Mouse (Mus musculus): ENCODE data around the gene Gm37240. TPM values are rescaled to one million over a fixed set of nuclear protein-coding genes. Genes with fewer than 3 reads are reported as not detected.

Gene Gm37240
- polyA plus RNA-seq, 1 experiment from 2014 or later, result 0.21 TPM

- no peaks in the 10 kb centered on the region; the same call in 1 of the 2 replicates for H3K36me3 ChIP-seq
- H3K27me3 ChIP-seq, result no peaks in the 10 kb centered on the region
- H3K27ac ChIP-seq, result no peak overlapping the region
- no peak overlapping the region for H3K4me2 ChIP-seq
- ATAC-seq (ENCODE audit: low read depth), result no peak
- no peak overlapping the region for H3K4me3 ChIP-seq (replicated peaks)
- no peaks in the 10 kb centered on the region for H3K9me3 ChIP-seq (replicated peaks)
- no peak for DNase-seq
- no peak overlapping the region for H3K9ac ChIP-seq
- WGBS (ENCODE audit: insufficient replicate concordance), result 82% methylated on average over 8 of the region's 8 CpGs
- H3K4me1 ChIP-seq (replicated peaks), result no peaks in the 10 kb centered on the region
Measured at GRCm38 (mm10) chr3:84985121-84985625, 902.1 kb downstream of the Gm37240 start.

GRCm38 (mm10) chr3:84982688-84983087, 904.6 kb downstream of the Gm37240 start:
- no peaks in the 10 kb centered on the region for H3K4me1 ChIP-seq (replicated peaks)
- H3K27me3 ChIP-seq, result no peaks in the 10 kb centered on the region
- no peak for ATAC-seq (ENCODE audit: low read depth)
- no peaks in the 10 kb centered on the region for H3K9me3 ChIP-seq (replicated peaks)
- H3K4me2 ChIP-seq, result no peak overlapping the region
- WGBS (ENCODE audit: insufficient replicate concordance), result 64% methylated on average over 4 of the region's 4 CpGs
- DNase-seq, result no peak
- H3K4me3 ChIP-seq (replicated peaks), result no peak overlapping the region
- H3K36me3 ChIP-seq, result no peaks in the 10 kb centered on the region; the same call in 1 of the 2 replicates
- H3K27ac ChIP-seq, result no peak overlapping the region
- no peak overlapping the region for H3K9ac ChIP-seq

- Histone ChIP-seq H3K9me3 (replicated peaks) (no peaks in the 10 kb centered on the region), H3K4me2 (no peak overlapping the region), H3K36me3 (peaks cover 15% of the 10 kb centered on the region), H3K4me3 (replicated peaks) (no peak overlapping the region), H3K4me1 (replicated peaks) (no peaks in the 10 kb centered on the region), H3K27ac (no peak overlapping the region), H3K27me3 (no peaks in the 10 kb centered on the region), H3K9ac (no peak overlapping the region)
- 85% methylated on average over 2 of the region's 2 CpGs for WGBS (ENCODE audit: insufficient replicate concordance)
- ATAC-seq (ENCODE audit: low read depth), result no peak
- DNase-seq, result no peak
Measured at GRCm38 (mm10) chr3:84980158-84980557, 907.2 kb downstream of the Gm37240 start.

GRCm38 (mm10) chr3:84978676-84979075, 908.6 kb downstream of the Gm37240 start:
- Histone ChIP-seq H3K27ac (no peak overlapping the region), H3K36me3 (peaks cover 22% of the 10 kb centered on the region), H3K9me3 (replicated peaks) (no peaks in the 10 kb centered on the region), H3K4me3 (replicated peaks) (no peak overlapping the region), H3K4me2 (no peak overlapping the region), H3K27me3 (no peaks in the 10 kb centered on the region), H3K4me1 (replicated peaks) (no peaks in the 10 kb centered on the region), H3K9ac (no peak overlapping the region)
- ATAC-seq (ENCODE audit: low read depth) (no peak), DNase-seq (no peak)
- 89% methylated on average over 11 of the region's 11 CpGs for WGBS (ENCODE audit: insufficient replicate concordance)

- H3K4me2 ChIP-seq, result no peak overlapping the region
- H3K27ac ChIP-seq, result no peak overlapping the region
- no peaks in the 10 kb centered on the region for H3K4me1 ChIP-seq (replicated peaks)
- H3K9me3 ChIP-seq (replicated peaks), result no peaks in the 10 kb centered on the region
- H3K9ac ChIP-seq, result no peak overlapping the region
- WGBS (ENCODE audit: insufficient replicate concordance), result 88% methylated on average over 9 of the region's 9 CpGs
- H3K27me3 ChIP-seq, result no peaks in the 10 kb centered on the region
- no peak for DNase-seq
- no peak overlapping the region for H3K4me3 ChIP-seq (replicated peaks)
- peaks cover 45% of the 10 kb centered on the region for H3K36me3 ChIP-seq
- no peak for ATAC-seq (ENCODE audit: low read depth)
Measured at GRCm38 (mm10) chr3:84974193-84974592, 913.1 kb downstream of the Gm37240 start.

GRCm38 (mm10) chr3:84972881-84973280, 914.4 kb downstream of the Gm37240 start:
- H3K27ac ChIP-seq, result no peak overlapping the region
- H3K9ac ChIP-seq, result no peak overlapping the region
- peaks cover 51% of the 10 kb centered on the region for H3K36me3 ChIP-seq
- no peaks in the 10 kb centered on the region for H3K27me3 ChIP-seq
- no peaks in the 10 kb centered on the region for H3K9me3 ChIP-seq (replicated peaks)
- no peak for DNase-seq
- no peaks in the 10 kb centered on the region for H3K4me1 ChIP-seq (replicated peaks)
- WGBS (ENCODE audit: insufficient replicate concordance), result 82% methylated on average over 2 of the region's 2 CpGs
- no peak overlapping the region for H3K4me2 ChIP-seq
- no peak overlapping the region for H3K4me3 ChIP-seq (replicated peaks)
- ATAC-seq (ENCODE audit: low read depth), result no peak

- WGBS (ENCODE audit: insufficient replicate concordance), result 72% methylated on average over 5 of the region's 5 CpGs
- Histone ChIP-seq H3K9me3 (replicated peaks) (no peaks in the 10 kb centered on the region), H3K4me1 (replicated peaks) (no peaks in the 10 kb centered on the region), H3K4me2 (no peak overlapping the region), H3K36me3 (peaks cover 51% of the 10 kb centered on the region), H3K9ac (no peak overlapping the region), H3K27ac (no peak overlapping the region), H3K4me3 (replicated peaks) (no peak overlapping the region), H3K27me3 (no peaks in the 10 kb centered on the region)
- DNase-seq (no peak), ATAC-seq (ENCODE audit: low read depth) (no peak)
Measured at GRCm38 (mm10) chr3:84971561-84971960, 915.8 kb downstream of the Gm37240 start.

GRCm38 (mm10) chr3:84967364-84967763, 920.0 kb downstream of the Gm37240 start:
- H3K27me3 ChIP-seq, result no peaks in the 10 kb centered on the region
- no peaks in the 10 kb centered on the region for H3K4me1 ChIP-seq (replicated peaks)
- H3K4me2 ChIP-seq, result no peak overlapping the region
- H3K9me3 ChIP-seq (replicated peaks), result no peaks in the 10 kb centered on the region
- DNase-seq, result no peak
- peaks cover 32% of the 10 kb centered on the region for H3K36me3 ChIP-seq
- WGBS (ENCODE audit: insufficient replicate concordance), result 89% methylated on average over 4 of the region's 4 CpGs
- no peak overlapping the region for H3K9ac ChIP-seq
- no peak for ATAC-seq (ENCODE audit: low read depth)
- no peak overlapping the region for H3K4me3 ChIP-seq (replicated peaks)
- H3K27ac ChIP-seq, result no peak overlapping the region

- no peaks in the 10 kb centered on the region for H3K4me1 ChIP-seq (replicated peaks)
- H3K27me3 ChIP-seq, result no peaks in the 10 kb centered on the region
- no peak overlapping the region for H3K4me3 ChIP-seq (replicated peaks)
- H3K9me3 ChIP-seq (replicated peaks), result no peaks in the 10 kb centered on the region
- no peak overlapping the region for H3K4me2 ChIP-seq
- DNase-seq (no peak), ATAC-seq (ENCODE audit: low read depth) (no peak)
- H3K27ac ChIP-seq, result no peak overlapping the region
- no peak overlapping the region for H3K9ac ChIP-seq
- peaks cover 25% of the 10 kb centered on the region for H3K36me3 ChIP-seq
- 77% methylated on average over 5 of the region's 5 CpGs for WGBS (ENCODE audit: insufficient replicate concordance)
Measured at GRCm38 (mm10) chr3:84965156-84965555, 922.2 kb downstream of the Gm37240 start.

GRCm38 (mm10) chr3:84955857-84956256, 931.5 kb downstream of the Gm37240 start:
- 75% methylated on average over 4 of the region's 4 CpGs for WGBS (ENCODE audit: insufficient replicate concordance)
- H3K4me2 ChIP-seq, result no peak overlapping the region
- H3K9ac ChIP-seq, result no peak overlapping the region
- DNase-seq, result no peak
- peaks cover 6% of the 10 kb centered on the region for H3K36me3 ChIP-seq
- H3K4me3 ChIP-seq (replicated peaks), result no peak overlapping the region
- no peak overlapping the region for H3K27ac ChIP-seq
- ATAC-seq (ENCODE audit: low read depth), result no peak
- no peaks in the 10 kb centered on the region for H3K4me1 ChIP-seq (replicated peaks)
- H3K9me3 ChIP-seq (replicated peaks), result no peaks in the 10 kb centered on the region
- no peaks in the 10 kb centered on the region for H3K27me3 ChIP-seq

- H3K36me3 ChIP-seq, result peaks cover 4% of the 10 kb centered on the region
- WGBS (ENCODE audit: insufficient replicate concordance), result 87% methylated on average over 8 of the region's 8 CpGs
Measured at GRCm38 (mm10) chr3:84955011-84955775, 932.1 kb downstream of the Gm37240 start.

More at GRCm38 (mm10) chr3:84955011-84955775, 932.1 kb downstream of the Gm37240 start:
- no peaks in the 10 kb centered on the region for H3K9me3 ChIP-seq (replicated peaks)
- no peak overlapping the region for H3K9ac ChIP-seq
- H3K4me3 ChIP-seq (replicated peaks), result no peak overlapping the region
- DNase-seq (no peak), ATAC-seq (ENCODE audit: low read depth) (no peak)
- no peaks in the 10 kb centered on the region for H3K27me3 ChIP-seq
- H3K4me2 ChIP-seq, result no peak overlapping the region
- H3K4me1 ChIP-seq (replicated peaks), result no peaks in the 10 kb centered on the region
- no peak overlapping the region for H3K27ac ChIP-seq

Data from liver, embryonic 13.5 days (tissue).